Mouse (Mus musculus): ENCODE measurements around the gene Naa35.

DNA sequence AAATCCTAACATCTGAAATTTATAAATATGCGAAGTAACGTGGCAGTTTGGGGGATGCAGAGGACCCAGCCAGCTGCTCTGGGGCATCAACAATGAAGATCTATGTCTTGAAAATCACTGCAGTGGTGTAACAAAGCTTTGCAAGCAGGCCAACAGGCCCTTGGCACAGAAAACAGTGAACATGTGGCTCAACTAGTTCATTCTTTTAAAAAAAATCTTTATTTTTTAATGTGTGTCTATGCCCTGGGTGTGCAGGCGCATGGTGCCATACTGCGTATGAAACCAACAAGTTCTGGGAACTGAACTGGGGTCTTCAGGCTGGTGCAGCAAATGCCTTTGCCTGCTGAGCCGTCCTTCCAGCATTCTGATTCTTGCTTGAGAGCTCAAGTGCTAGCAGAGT, 32.8 kb upstream of the Naa35 start:
- no peak for TF ChIP-seq POLR2A (IDR thresholded peaks at IDR 0.05; ENCODE audit: low read depth, low read length)
- TF ChIP-seq CTCF (IDR thresholded peaks at IDR 0.05; ENCODE audit: extremely low read depth, insufficient read depth, insufficient read length, insufficient replicate concordance), result no peak
